ENCODE assay signal across 11 mouse cellular contexts in the genomic region with DNA sequence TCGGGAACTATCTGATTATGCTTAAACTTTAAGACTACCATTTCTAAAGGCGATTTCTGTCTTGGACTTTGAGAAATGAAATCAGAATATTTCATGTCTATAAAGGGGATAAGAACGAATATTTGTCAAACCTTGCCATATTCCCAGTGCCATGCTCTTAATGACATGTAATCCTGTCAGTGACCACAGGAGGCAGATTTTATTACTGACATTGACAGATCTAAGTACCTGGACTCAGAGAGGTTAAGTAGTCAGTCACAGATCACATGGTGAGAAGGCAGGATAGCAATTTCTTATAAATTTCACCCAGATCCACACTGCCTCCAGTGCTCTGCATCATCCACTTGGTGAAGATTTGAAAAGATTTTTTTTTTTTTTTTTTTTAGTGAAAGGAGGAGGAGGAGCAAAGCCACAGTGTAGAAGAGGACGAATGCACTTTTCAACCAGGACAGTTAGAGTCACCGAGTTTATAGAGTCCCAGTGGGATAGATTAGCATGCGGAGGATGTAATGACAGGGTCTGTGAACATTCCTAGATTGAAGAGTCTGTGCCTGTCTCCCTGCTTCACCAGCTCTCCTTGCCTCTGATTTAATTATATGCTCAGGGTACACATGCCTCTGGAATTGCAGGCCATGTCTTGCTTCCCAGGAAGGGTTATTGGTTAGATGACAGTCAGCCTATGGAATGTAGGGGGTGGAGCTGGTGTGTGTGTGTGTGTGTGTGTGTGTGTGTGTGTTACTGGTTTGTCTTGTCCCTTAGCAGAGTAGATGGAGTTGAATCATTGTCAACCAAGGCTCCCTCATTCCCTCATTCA.
DNase-seq lines count a peak whose midpoint lies in the region; ATAC-seq and TF ChIP-seq lines count a peak whose summit lies in the region.
"Had no signal": no experiment of that assay in that cellular context is flagged by ENCODE, and none has a peak within 500 bp of the region (broad histone marks: within the 10 kb centered on the region; RNA-seq: fewer than 3 reads in every experiment).

No protein-coding gene starts in this region.

- peak; percentile 21; the same call in 1 of the 2 replicates for TF ChIP-seq CTCF in forebrain, postnatal 0 days (IDR thresholded peaks at IDR 0.05; ENCODE audit: low read depth)

- 81% methylated on average over 6 of the region's 6 CpGs for WGBS in forebrain, postnatal 0 days
- 84% methylated on average over 6 of the region's 6 CpGs for WGBS in forebrain, embryonic 14.5 days
- 74% methylated on average over 6 of the region's 6 CpGs for WGBS in liver, embryonic 11.5 days

- H3K9me3 ChIP-seq in forebrain, postnatal 0 days (ENCODE audit: low read length) = no peaks in the 10 kb centered on the region
- no peaks in the 10 kb centered on the region for H3K9me3 ChIP-seq in forebrain, embryonic 14.5 days (replicated peaks; ENCODE audit: control insufficient read depth, low read length)
- no peaks in the 10 kb centered on the region for H3K9me3 ChIP-seq in liver, embryonic 11.5 days (ENCODE audit: control insufficient read depth, low read length)

- H3K27me3 ChIP-seq in forebrain, postnatal 0 days (ENCODE audit: insufficient read depth, low read length) = no peaks in the 10 kb centered on the region
- H3K27me3 ChIP-seq in forebrain, embryonic 14.5 days (replicated peaks; ENCODE audit: control insufficient read depth, insufficient read depth, low read length) = no peaks in the 10 kb centered on the region
- no peaks in the 10 kb centered on the region for H3K27me3 ChIP-seq in liver, embryonic 11.5 days (replicated peaks; ENCODE audit: control insufficient read depth, insufficient read depth, low read length)

- H3K4me1 ChIP-seq in forebrain, postnatal 0 days (ENCODE audit: insufficient read depth) = 0 out of 2 replicates have a peak, but pooled peaks cover 9% of the 10 kb centered on the region
- peaks cover 4% of the 10 kb centered on the region for H3K4me1 ChIP-seq in forebrain, embryonic 14.5 days (ENCODE audit: control insufficient read depth, insufficient read depth, low read length)
- H3K4me1 ChIP-seq in liver, embryonic 11.5 days (replicated peaks; ENCODE audit: control insufficient read depth, insufficient read depth, low read length) = no peaks in the 10 kb centered on the region

- H3K4me2 ChIP-seq in forebrain, postnatal 0 days (ENCODE audit: low read depth) = no peak overlapping the region
- H3K4me2 ChIP-seq in forebrain, embryonic 14.5 days (ENCODE audit: low read length) = no peak overlapping the region
- no peak overlapping the region for H3K4me2 ChIP-seq in liver, embryonic 11.5 days

- no peak overlapping the region for H3K9ac ChIP-seq in forebrain, postnatal 0 days
- H3K9ac ChIP-seq in forebrain, embryonic 14.5 days (ENCODE audit: low read length) = no peak overlapping the region
- no peak overlapping the region for H3K9ac ChIP-seq in liver, embryonic 11.5 days (ENCODE audit: low read depth, low read length)
- H3K9ac ChIP-seq: liver, postnatal 0 days had no signal

- H3K36me3 ChIP-seq in forebrain, postnatal 0 days (ENCODE audit: insufficient read depth) = no peaks in the 10 kb centered on the region
- H3K36me3 ChIP-seq in forebrain, embryonic 14.5 days (ENCODE audit: control insufficient read depth, insufficient read depth, low read length) = no peaks in the 10 kb centered on the region
- no peaks in the 10 kb centered on the region for H3K36me3 ChIP-seq in liver, embryonic 11.5 days (ENCODE audit: control insufficient read depth, insufficient read depth, low read length)

- H3K4me3 ChIP-seq in forebrain, postnatal 0 days (ENCODE audit: low read depth, low read length) = no peak overlapping the region
- H3K4me3 ChIP-seq in forebrain, embryonic 14.5 days (ENCODE audit: low read depth, low read length) = no peak overlapping the region
- H3K4me3 ChIP-seq in liver, embryonic 11.5 days (ENCODE audit: low read depth, low read length) = no peak overlapping the region

- ATAC-seq in forebrain, postnatal 0 days = no peak
- ATAC-seq in forebrain, embryonic 14.5 days = no peak
- peak; percentile 40 for ATAC-seq in inflammation-experienced regulatory T-cells, adult 6 months
- no peak for ATAC-seq in liver, embryonic 11.5 days (replicated peaks; ENCODE audit: low FRiP score)
- ATAC-seq: liver, postnatal 0 days had no signal

- no peak for DNase-seq in forebrain, postnatal 0 days
- DNase-seq in forebrain, embryonic 14.5 days (ENCODE audit: low spot score) = no peak
- peak; percentile 1 for DNase-seq in lung, postnatal 36 days
- DNase-seq in lung, adult 18-20 months = no peak
- peak; percentile 49 for DNase-seq in Muller cell, postnatal 12 days (ENCODE audit: inconsistent ontology term)
- DNase-seq in cerebellum, adult 18-20 months = no peak
- DNase-seq in liver, embryonic 11.5 days (ENCODE audit: low spot score) = no peak
- DNase-seq: liver, postnatal 0 days; midbrain, embryonic 14.5 days; thymus, adult 18-20 months had no signal

- no peak overlapping the region for H3K27ac ChIP-seq in forebrain, postnatal 0 days (ENCODE audit: low read depth, low read length)
- H3K27ac ChIP-seq in forebrain, embryonic 14.5 days (ENCODE audit: low read depth, low read length) = no peak overlapping the region
- H3K27ac ChIP-seq in liver, embryonic 11.5 days (ENCODE audit: low read depth, low read length) = no peak overlapping the region

Comparison
In these comparisons a context has a peak if more than half of its experiments do, and no peak if none do; other contexts are left out.
1. DNase-seq: peak in lung, postnatal 36 days (single experiment) and Muller cell, postnatal 12 days (single experiment); none in forebrain, postnatal 0 days (single experiment), forebrain, embryonic 14.5 days (single experiment), lung, adult 18-20 months (0 of 2), cerebellum, adult 18-20 months (0 of 2) and liver, embryonic 11.5 days (single experiment).